Comparison of ENCODE assay signal across 28 mouse cellular contexts in genomic region chr13:110169152-110169551, GRCm38 (mm10).
A peak's percentile ranks its signal among the peaks of the same experiment; 100 is the strongest.
DNase-seq lines count a peak whose midpoint lies in the region; ATAC-seq lines count a peak whose summit lies in the region.
"Had no signal": no experiment of that assay in that cellular context is flagged by ENCODE, and none has a peak within 500 bp of the region (broad histone marks: within the 10 kb centered on the region; RNA-seq: fewer than 3 reads in every experiment).

No protein-coding gene starts in this region.

- no peaks in the 10 kb centered on the region for H3K27me3 ChIP-seq in forebrain, embryonic 12.5 days
- H3K27me3 ChIP-seq in forebrain, embryonic 11.5 days (ENCODE audit: control insufficient read depth, insufficient read depth, low read length): no peaks in the 10 kb centered on the region
- H3K27me3 ChIP-seq in hindbrain, embryonic 15.5 days: no peaks in the 10 kb centered on the region
- H3K27me3 ChIP-seq in hindbrain, embryonic 16.5 days (replicated peaks; ENCODE audit: control insufficient read depth, insufficient read depth, low read length): no peaks in the 10 kb centered on the region
- H3K27me3 ChIP-seq in forebrain, embryonic 15.5 days: no peaks in the 10 kb centered on the region
- no peaks in the 10 kb centered on the region for H3K27me3 ChIP-seq in midbrain, embryonic 13.5 days
- H3K27me3 ChIP-seq: CH12.LX; embryonic facial prominence, embryonic 12.5 days; heart, embryonic 15.5 days; limb, embryonic 15.5 days; liver, embryonic 13.5 days; megakaryocyte, embryonic 14.5 days had no signal

- H3K27ac ChIP-seq in forebrain, embryonic 12.5 days: 0 out of 2 replicates have a peak overlapping the region, but pooled peaks have one; percentile 21
- H3K27ac ChIP-seq in forebrain, embryonic 11.5 days (ENCODE audit: low read depth, low read length): no peak overlapping the region
- 0 out of 2 replicates have a peak overlapping the region, but pooled peaks have one; percentile 10 for H3K27ac ChIP-seq in hindbrain, embryonic 15.5 days (replicated peaks)
- no peak overlapping the region for H3K27ac ChIP-seq in hindbrain, embryonic 16.5 days (ENCODE audit: low read depth, low read length)
- H3K27ac ChIP-seq in forebrain, embryonic 15.5 days (replicated peaks): peak overlapping the region; percentile 55
- H3K27ac ChIP-seq in midbrain, embryonic 13.5 days: peak overlapping the region; percentile 73
- H3K27ac ChIP-seq: embryonic facial prominence, embryonic 12.5 days; heart, embryonic 10.5 days; heart, embryonic 15.5 days; left cerebral cortex, adult 2 months; limb, embryonic 10.5 days; limb, embryonic 15.5 days; liver, embryonic 13.5 days had no signal

- no peaks in the 10 kb centered on the region for H3K36me3 ChIP-seq in forebrain, embryonic 12.5 days (replicated peaks)
- no peaks in the 10 kb centered on the region for H3K36me3 ChIP-seq in forebrain, embryonic 11.5 days (ENCODE audit: control insufficient read depth, insufficient read depth, low read length)
- H3K36me3 ChIP-seq in hindbrain, embryonic 15.5 days: no peaks in the 10 kb centered on the region
- no peaks in the 10 kb centered on the region for H3K36me3 ChIP-seq in hindbrain, embryonic 16.5 days (ENCODE audit: control insufficient read depth, insufficient read depth, low read length)
- H3K36me3 ChIP-seq in forebrain, embryonic 15.5 days: no peaks in the 10 kb centered on the region
- no peaks in the 10 kb centered on the region for H3K36me3 ChIP-seq in midbrain, embryonic 13.5 days
- H3K36me3 ChIP-seq: embryonic facial prominence, embryonic 12.5 days; heart, embryonic 10.5 days; heart, embryonic 15.5 days; limb, embryonic 10.5 days; limb, embryonic 15.5 days; liver, embryonic 13.5 days had no signal

- H3K9ac ChIP-seq in forebrain, embryonic 12.5 days: no peak overlapping the region
- no peak overlapping the region for H3K9ac ChIP-seq in forebrain, embryonic 11.5 days (ENCODE audit: low read length)
- H3K9ac ChIP-seq in hindbrain, embryonic 15.5 days: no peak overlapping the region
- no peak overlapping the region for H3K9ac ChIP-seq in hindbrain, embryonic 16.5 days (ENCODE audit: low read depth, low read length)
- no peak overlapping the region for H3K9ac ChIP-seq in forebrain, embryonic 15.5 days (replicated peaks)
- H3K9ac ChIP-seq in midbrain, embryonic 13.5 days (replicated peaks): no peak overlapping the region
- H3K9ac ChIP-seq: embryonic facial prominence, embryonic 12.5 days; heart, embryonic 15.5 days; limb, embryonic 15.5 days; liver, embryonic 13.5 days had no signal

- peaks cover 30% of the 10 kb centered on the region for H3K4me1 ChIP-seq in forebrain, embryonic 12.5 days
- H3K4me1 ChIP-seq in forebrain, embryonic 11.5 days (replicated peaks; ENCODE audit: control insufficient read depth, insufficient read depth, low read length): 0 out of 2 replicates have a peak, but pooled peaks cover 2% of the 10 kb centered on the region
- peaks cover 35% of the 10 kb centered on the region for H3K4me1 ChIP-seq in hindbrain, embryonic 15.5 days (replicated peaks)
- H3K4me1 ChIP-seq in hindbrain, embryonic 16.5 days (ENCODE audit: control insufficient read depth, insufficient read depth, low read depth, low read length): peaks cover 12% of the 10 kb centered on the region
- H3K4me1 ChIP-seq in forebrain, embryonic 15.5 days: peaks cover 29% of the 10 kb centered on the region
- H3K4me1 ChIP-seq in midbrain, embryonic 13.5 days (replicated peaks): peaks cover 46% of the 10 kb centered on the region
- H3K4me1 ChIP-seq: embryonic facial prominence, embryonic 12.5 days; heart, embryonic 10.5 days; heart, embryonic 15.5 days; limb, embryonic 15.5 days; liver, embryonic 13.5 days; megakaryocyte, embryonic 14.5 days had no signal

- no peak for ATAC-seq in forebrain, embryonic 12.5 days (ENCODE audit: low FRiP score)
- no peak for ATAC-seq in forebrain, embryonic 11.5 days (replicated peaks; ENCODE audit: low FRiP score)
- ATAC-seq in hindbrain, embryonic 15.5 days (ENCODE audit: low FRiP score, low read depth): no peak
- no peak for ATAC-seq in hindbrain, embryonic 16.5 days
- ATAC-seq in forebrain, embryonic 15.5 days (replicated peaks): 0 out of 2 replicates have a peak, but pooled peaks have one; percentile 44
- no peak for ATAC-seq in midbrain, embryonic 13.5 days
- ATAC-seq: lung, postnatal 0 days had no signal

- no peak overlapping the region for H3K4me3 ChIP-seq in forebrain, embryonic 12.5 days (replicated peaks)
- H3K4me3 ChIP-seq in forebrain, embryonic 11.5 days (ENCODE audit: low read depth, low read length): no peak overlapping the region
- H3K4me3 ChIP-seq in hindbrain, embryonic 15.5 days: no peak overlapping the region
- H3K4me3 ChIP-seq in hindbrain, embryonic 16.5 days (ENCODE audit: low read length): no peak overlapping the region
- no peak overlapping the region for H3K4me3 ChIP-seq in forebrain, embryonic 15.5 days
- H3K4me3 ChIP-seq in midbrain, embryonic 13.5 days (replicated peaks): no peak overlapping the region
- H3K4me3 ChIP-seq: embryonic facial prominence, embryonic 12.5 days; heart, embryonic 10.5 days; heart, embryonic 15.5 days; left cerebral cortex, adult 2 months; limb, embryonic 10.5 days; limb, embryonic 15.5 days; liver, embryonic 13.5 days; megakaryocyte, embryonic 14.5 days had no signal

- WGBS in forebrain, embryonic 12.5 days: 47% methylated on average over 4 of the region's 4 CpGs
- WGBS in forebrain, embryonic 11.5 days: 66% methylated on average over 4 of the region's 4 CpGs
- 42% methylated on average over 4 of the region's 4 CpGs for WGBS in hindbrain, embryonic 15.5 days
- WGBS in hindbrain, embryonic 16.5 days: 38% methylated on average over 4 of the region's 4 CpGs
- 32% methylated on average over 4 of the region's 4 CpGs for WGBS in forebrain, embryonic 15.5 days
- WGBS in midbrain, embryonic 13.5 days: 18% methylated on average over 4 of the region's 4 CpGs

- DNase-seq in forebrain, embryonic 11.5 days (ENCODE audit: low spot score): no peak
- no peak for DNase-seq in heart, adult 8-10 months (ENCODE audit: low spot score)
- DNase-seq in embryo, embryonic 10.5 days (ENCODE audit: low spot score): no peak
- DNase-seq: adrenal gland, postnatal 10 days; embryo, embryonic 11 days; gastrocnemius, postnatal 14 days; kidney, adult 11 months; kidney, postnatal 14 days; liver, embryonic 13.5 days; lung, adult 18-20 months; lung, postnatal 4 days; right cerebral cortex, adult 18-20 months; spleen, adult 18-20 months; thymus, postnatal 14 days had no signal

- H3K9me3 ChIP-seq in forebrain, embryonic 12.5 days: no peaks in the 10 kb centered on the region
- H3K9me3 ChIP-seq in forebrain, embryonic 11.5 days (ENCODE audit: control insufficient read depth, low read length): no peaks in the 10 kb centered on the region
- no peaks in the 10 kb centered on the region for H3K9me3 ChIP-seq in hindbrain, embryonic 15.5 days
- no peaks in the 10 kb centered on the region for H3K9me3 ChIP-seq in hindbrain, embryonic 16.5 days (ENCODE audit: control insufficient read depth, low read length)
- H3K9me3 ChIP-seq in forebrain, embryonic 15.5 days: no peaks in the 10 kb centered on the region
- no peaks in the 10 kb centered on the region for H3K9me3 ChIP-seq in midbrain, embryonic 13.5 days
- H3K9me3 ChIP-seq: embryonic facial prominence, embryonic 12.5 days; heart, embryonic 10.5 days; heart, embryonic 15.5 days; limb, embryonic 10.5 days; limb, embryonic 15.5 days; liver, embryonic 13.5 days; megakaryocyte, embryonic 14.5 days had no signal

- H3K4me2 ChIP-seq in forebrain, embryonic 12.5 days: no peak overlapping the region
- no peak overlapping the region for H3K4me2 ChIP-seq in forebrain, embryonic 11.5 days (ENCODE audit: low read depth, low read length, severe bottlenecking)
- H3K4me2 ChIP-seq in hindbrain, embryonic 15.5 days: no peak overlapping the region
- H3K4me2 ChIP-seq in hindbrain, embryonic 16.5 days (ENCODE audit: low read length): no peak overlapping the region
- H3K4me2 ChIP-seq in forebrain, embryonic 15.5 days (replicated peaks): no peak overlapping the region
- no peak overlapping the region for H3K4me2 ChIP-seq in midbrain, embryonic 13.5 days (replicated peaks)
- H3K4me2 ChIP-seq: embryonic facial prominence, embryonic 12.5 days; heart, embryonic 15.5 days; limb, embryonic 15.5 days; liver, embryonic 13.5 days had no signal

Comparison
In these comparisons a context has a peak if more than half of its experiments do, and no peak if none do; other contexts are left out.
1. H3K27ac ChIP-seq: peak in forebrain, embryonic 12.5 days (single experiment), hindbrain, embryonic 15.5 days (single experiment), forebrain, embryonic 15.5 days (single experiment) and midbrain, embryonic 13.5 days (single experiment); none in forebrain, embryonic 11.5 days (single experiment) and hindbrain, embryonic 16.5 days (single experiment).